Mouse (Mus musculus) testis, adult 2 months (tissue): ENCODE data around the gene Hist1h2ab. TPM values are rescaled to one million over a fixed set of nuclear protein-coding genes. Genes with fewer than 3 reads are reported as not detected.

Experiments used
- H3K27ac ChIP-seq: fragments of 200-500 bp; 2 replicates; pipeline ENCODE4 v1.5.1; 2012; ENCODE audit warnings: low read depth, low read length; ENCODE audit not compliant: control insufficient read depth, insufficient read depth
- H3K27me3 ChIP-seq: fragments of 200-500 bp; 2 replicates; pipeline ENCODE4 v1.6.1; 2012; ENCODE audit warnings: mild to moderate bottlenecking, low read length, moderate library complexity; ENCODE audit not compliant: control insufficient read depth, insufficient read depth
- H3K36me3 ChIP-seq: fragments of 200-500 bp; 2 replicates; pipeline ENCODE4 v1.6.1; 2012; ENCODE audit warnings: mild to moderate bottlenecking, low read length; ENCODE audit not compliant: control insufficient read depth, insufficient read depth
- H3K4me1 ChIP-seq: fragments of 200-500 bp; 2 replicates; pipeline ENCODE4 v1.6.1; 2012; ENCODE audit warnings: low read length; ENCODE audit not compliant: control insufficient read depth, insufficient read depth
- H3K4me3 ChIP-seq: fragments of 200-500 bp; 2 replicates; pipeline ENCODE4 v1.5.1; 2012; ENCODE audit warnings: low read depth, mild to moderate bottlenecking, low read length, moderate library complexity, mixed read lengths; ENCODE audit not compliant: control insufficient read depth
- CTCF ChIP-seq: fragments of 200-500 bp; IDR thresholded peaks from 2 replicates; pipeline ENCODE4 v1.5.1; 2012; ENCODE audit warnings: low read depth, mild to moderate bottlenecking, inconsistent platforms, low read length, moderate library complexity; ENCODE audit not compliant: control insufficient read depth, insufficient read depth, insufficient replicate concordance
- POLR2A ChIP-seq: fragments of 200-500 bp; IDR thresholded peaks from 2 replicates; pipeline ENCODE4 v1.6.1; 2012; ENCODE audit warnings: low read depth, mild to moderate bottlenecking, inconsistent platforms, low read length, moderate library complexity; ENCODE audit not compliant: control insufficient read depth
- polyA plus RNA-seq: library from polyadenylated mRNA; depleted of rRNA; stranded (reverse); fragments of >200 nt; gene quantifications from 2 replicates; pipeline ENCODE4 v1.2.3, GENCODE M21; 2012; rRNA removed

Gene Hist1h2ab
- polyA plus RNA-seq, 1 experiment = 4.4 TPM

DNA sequence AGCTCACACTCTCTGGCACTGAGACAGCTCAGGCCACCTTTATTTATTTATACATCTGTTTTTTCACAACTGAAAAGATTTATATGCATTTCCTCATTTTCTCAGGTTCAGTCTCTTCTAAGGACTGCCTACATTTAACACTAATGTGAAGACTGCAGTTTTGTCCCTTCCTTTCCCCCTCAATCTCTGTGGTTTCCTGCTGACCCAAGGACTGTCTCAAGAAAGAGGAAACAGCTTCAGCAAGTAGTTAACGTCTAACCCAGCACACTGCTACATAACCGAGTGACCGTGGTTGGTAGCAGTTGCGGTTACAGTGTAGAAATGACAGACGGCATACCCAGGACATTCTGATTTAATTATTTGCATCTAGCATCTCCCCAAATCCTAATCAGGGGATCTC lies 48.5 kb downstream of the Hist1h2ab start:
- H3K27me3 ChIP-seq = no peaks in the 10 kb centered on the region
- H3K27ac ChIP-seq = no peak overlapping the region

More for the DNA sequence above, 48.5 kb downstream of the Hist1h2ab start:
- TF ChIP-seq POLR2A (no peak), CTCF (no peak)
- no peaks in the 10 kb centered on the region for H3K4me1 ChIP-seq
- H3K4me3 ChIP-seq = no peak overlapping the region
- H3K36me3 ChIP-seq = no peaks in the 10 kb centered on the region

Other genes with a start within 250 kb of the Hist1h2ab start
- 13.2 and 17.1 TPM in 2 replicates for gene Hist1h4h, start 220.1 kb upstream of the Hist1h2ab start, polyA plus RNA-seq
- 4.4 and 4.5 TPM in 2 replicates for gene Hist1h2af, start 217.2 kb upstream of the Hist1h2ab start, polyA plus RNA-seq
- gene Hist1h3g, start 215.7 kb upstream of the Hist1h2ab start, polyA plus RNA-seq = 1.3 and 2.7 TPM in 2 replicates
- 0.07 and 0.13 TPM in 2 replicates for gene Hist1h2bh, start 207.7 kb upstream of the Hist1h2ab start, polyA plus RNA-seq
- 1.3 and 1.4 TPM in 2 replicates for gene Hist1h3f, start 207.1 kb upstream of the Hist1h2ab start, polyA plus RNA-seq
- gene Hist1h4f, start 199.5 kb upstream of the Hist1h2ab start, polyA plus RNA-seq = 2.1 and 3.7 TPM in 2 replicates
- gene Hist1h1d, start 197.9 kb upstream of the Hist1h2ab start, polyA plus RNA-seq = 0.02 and 0.04 TPM in 2 replicates
- 2.8 and 3.2 TPM in 2 replicates for gene Hist1h3e, start 188.8 kb upstream of the Hist1h2ab start, polyA plus RNA-seq
- 0.34 and 0.36 TPM in 2 replicates for gene Hist1h2ae, start 179.9 kb upstream of the Hist1h2ab start, polyA plus RNA-seq
- 6.8 and 7.8 TPM in 2 replicates for gene Hist1h2bg, start 179.7 kb upstream of the Hist1h2ab start, polyA plus RNA-seq
- 0.98 and 2.9 TPM in 2 replicates for gene Hist1h2bf, start 176.9 kb upstream of the Hist1h2ab start, polyA plus RNA-seq
- 0.90 and 1.0 TPM in 2 replicates for gene Hist1h2ad, start 176.7 kb upstream of the Hist1h2ab start, polyA plus RNA-seq
- gene Hist1h3d, start 175.4 kb upstream of the Hist1h2ab start, polyA plus RNA-seq = 0.98 and 1.1 TPM in 2 replicates
- 2.7 and 2.9 TPM in 2 replicates for gene Hist1h4d, start 169.5 kb upstream of the Hist1h2ab start, polyA plus RNA-seq
- 0.42 and 0.58 TPM in 2 replicates for gene Hist1h2be, start 130.0 kb upstream of the Hist1h2ab start, polyA plus RNA-seq
- gene Hist1h1e, start 128.6 kb upstream of the Hist1h2ab start, polyA plus RNA-seq = 0.35 and 0.41 TPM in 2 replicates
- gene Hist1h2ac, start 67.2 kb upstream of the Hist1h2ab start, polyA plus RNA-seq = 0.20 and 0.26 TPM in 2 replicates
- gene Hist1h2bc, start 66.9 kb upstream of the Hist1h2ab start, polyA plus RNA-seq = 17.8 and 19.0 TPM in 2 replicates
- 22.2 and 24.8 TPM in 2 replicates for gene Hist1h1t, start 55.3 kb upstream of the Hist1h2ab start, polyA plus RNA-seq
- gene Hist1h4c, start 52.7 kb upstream of the Hist1h2ab start, polyA plus RNA-seq = 20.1 and 20.6 TPM in 2 replicates
- 5.2 and 6.1 TPM in 2 replicates for gene Hfe, start 40.3 kb upstream of the Hist1h2ab start, polyA plus RNA-seq
- gene Hist1h1c, start 12.3 kb upstream of the Hist1h2ab start, polyA plus RNA-seq = 5.4 and 6.9 TPM in 2 replicates
- gene Hist1h3c, start 5.5 kb upstream of the Hist1h2ab start, polyA plus RNA-seq = 2.3 TPM in 2 replicates
- gene Hist1h2bb, start 4.4 kb upstream of the Hist1h2ab start, polyA plus RNA-seq = 3.9 and 7.0 TPM in 2 replicates
- gene Hist1h3b, start 1.1 kb downstream of the Hist1h2ab start, polyA plus RNA-seq = 4.2 and 4.7 TPM in 2 replicates
- gene Hist1h4b, start 5.9 kb downstream of the Hist1h2ab start, polyA plus RNA-seq = 2.4 and 2.5 TPM in 2 replicates
- gene Hist1h4a, start 10.1 kb downstream of the Hist1h2ab start, polyA plus RNA-seq = 83.8 and 94.1 TPM in 2 replicates
- gene Hist1h3a, start 11.3 kb downstream of the Hist1h2ab start, polyA plus RNA-seq = 29.4 and 33.4 TPM in 2 replicates
- 2.9 and 4.3 TPM in 2 replicates for gene Hist1h1a, start 12.5 kb downstream of the Hist1h2ab start, polyA plus RNA-seq
- gene Trim38, start 18.8 kb downstream of the Hist1h2ab start, polyA plus RNA-seq = 2.1 and 2.5 TPM in 2 replicates
- 0.40 and 0.41 TPM in 2 replicates for gene Slc17a2, start 55.9 kb downstream of the Hist1h2ab start, polyA plus RNA-seq
- gene Slc17a3, start 88.3 kb downstream of the Hist1h2ab start, polyA plus RNA-seq = 0.10 and 0.21 TPM in 2 replicates
- gene Slc17a1, start 116.6 kb downstream of the Hist1h2ab start, polyA plus RNA-seq = 0.11 and 0.22 TPM in 2 replicates
- not detected in 2 replicates for gene Slc17a4, start 163.9 kb downstream of the Hist1h2ab start, polyA plus RNA-seq
- gene Hist1h2ba, start 183.0 kb downstream of the Hist1h2ab start, polyA plus RNA-seq = 226 and 228 TPM in 2 replicates
- 39.5 and 59.1 TPM in 2 replicates for gene Hist1h2aa, start 183.3 kb downstream of the Hist1h2ab start, polyA plus RNA-seq
- gene Scgn, start 240.1 kb downstream of the Hist1h2ab start, polyA plus RNA-seq = 20.1 and 22.4 TPM in 2 replicates